Mouse (Mus musculus) kidney, adult 9 months (tissue): Measurements from ENCODE around the gene Gsdma3.

ENCODE experiments used
- DNase-seq: peaks from one replicate; pipeline ENCODE4 v3.0.0; 2022

Gsdma3 gene

GRCm38 (mm10) chr11:98625611-98626410 lies at the start of gene Gsdma3, which contains the start of gene Gm12355:
Gene Gsdma3, plus strand, starts transcription at chr11:98626360.
Gene Gm12355, minus strand, starts transcription at chr11:98625661.
- no peak for DNase-seq

GRCm38 (mm10) chr11:98577776-98578175 lies 48.4 kb upstream of the Gsdma3 start:
- DNase-seq: no peak

DNA sequence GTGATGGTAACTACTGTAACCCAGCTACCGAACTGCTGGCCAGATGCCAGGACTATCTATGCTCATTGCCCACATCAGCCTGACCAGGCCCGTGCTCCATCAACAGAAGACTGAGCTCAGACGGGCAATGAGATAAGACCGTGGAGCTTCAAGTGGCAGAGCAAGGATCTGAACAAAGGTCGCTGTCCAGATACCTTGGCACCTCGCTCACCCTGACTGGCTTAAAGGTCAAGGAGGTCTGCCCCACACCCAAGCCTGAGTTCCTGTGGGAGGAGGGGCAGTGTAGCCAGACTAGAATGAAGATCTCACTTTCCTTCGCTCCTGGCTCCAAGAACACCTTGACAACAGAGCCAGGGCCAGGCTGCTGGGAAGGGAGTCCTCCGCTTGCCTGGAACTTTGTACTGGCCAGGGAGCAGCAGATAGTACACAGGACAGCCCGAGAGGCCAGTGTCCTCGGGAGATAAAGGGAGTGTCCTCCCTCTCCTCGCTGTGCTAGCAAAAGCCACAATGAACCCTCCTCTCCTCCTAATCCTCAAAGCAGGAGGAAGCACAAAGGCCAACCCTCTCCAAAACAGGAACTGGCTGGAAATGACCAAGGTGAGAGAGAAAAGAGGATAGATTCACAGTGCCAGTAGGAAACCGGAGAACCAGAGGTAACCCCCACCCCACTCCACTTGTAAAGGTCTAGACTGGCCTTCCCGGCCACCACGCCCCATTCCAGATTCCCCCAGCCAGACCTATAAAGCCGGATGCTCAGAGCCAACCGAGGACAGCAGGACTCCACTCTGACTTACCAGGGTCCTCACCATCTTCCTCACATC lies 45.6 kb upstream of the Gsdma3 start:
- peak; percentile 22 for DNase-seq

DNA sequence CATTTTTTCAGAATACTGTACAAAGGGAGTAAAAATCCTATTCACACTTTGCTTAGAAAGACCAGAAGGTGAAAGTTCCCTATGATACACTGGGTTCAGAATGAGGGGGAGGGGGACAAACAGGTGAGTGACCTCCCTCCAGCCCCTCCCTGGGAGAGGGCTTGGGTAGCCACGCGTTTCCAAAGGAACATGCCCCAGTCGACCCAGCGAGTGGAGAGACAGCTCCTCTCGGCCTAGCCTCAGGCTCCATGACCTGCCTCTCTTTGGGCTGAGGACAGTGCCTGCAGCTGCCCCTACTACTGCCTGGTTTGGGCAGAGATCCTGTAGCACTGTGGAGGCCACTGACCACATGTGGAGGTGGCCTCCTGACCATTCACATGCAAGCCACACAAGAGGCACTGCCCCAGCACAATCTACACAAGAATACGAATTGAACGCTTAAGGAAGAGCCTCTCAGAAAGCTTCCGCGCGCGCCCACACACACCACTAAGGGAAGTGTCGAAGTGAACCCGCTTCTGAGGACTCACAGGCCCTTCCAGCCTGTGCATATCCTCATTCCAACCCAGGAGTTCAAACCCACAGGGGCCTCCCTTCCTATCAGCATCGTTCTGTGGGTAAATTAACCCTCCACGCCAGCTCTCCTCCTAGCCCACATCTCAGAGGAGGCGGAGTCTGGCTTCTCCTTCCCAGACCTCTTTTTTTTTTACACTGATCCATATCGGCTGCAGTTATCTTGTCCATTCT lies 44.7 kb upstream of the Gsdma3 start:
- no peak for DNase-seq

DNA sequence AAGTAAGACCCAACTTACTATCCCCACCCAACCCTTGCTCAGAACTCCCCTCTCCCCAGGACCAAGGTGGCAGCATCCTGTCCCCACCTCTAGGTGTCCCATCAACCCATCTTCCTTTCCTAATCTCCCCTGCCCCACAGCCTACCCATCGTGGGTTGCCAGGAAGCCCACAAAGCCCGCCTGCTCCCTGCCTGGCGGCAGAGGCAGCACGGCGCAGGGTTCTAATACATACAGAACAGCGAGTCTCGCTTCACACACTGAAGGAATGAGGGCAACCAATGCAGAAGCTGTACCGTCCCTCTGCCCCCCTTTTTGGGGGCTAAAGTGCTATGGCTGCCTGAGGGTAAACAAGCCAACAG lies 44.2 kb upstream of the Gsdma3 start:
- no peak for DNase-seq

GRCm38 (mm10) chr11:98582551-98583264 lies 43.5 kb upstream of the Gsdma3 start:
- DNase-seq: no peak

DNA sequence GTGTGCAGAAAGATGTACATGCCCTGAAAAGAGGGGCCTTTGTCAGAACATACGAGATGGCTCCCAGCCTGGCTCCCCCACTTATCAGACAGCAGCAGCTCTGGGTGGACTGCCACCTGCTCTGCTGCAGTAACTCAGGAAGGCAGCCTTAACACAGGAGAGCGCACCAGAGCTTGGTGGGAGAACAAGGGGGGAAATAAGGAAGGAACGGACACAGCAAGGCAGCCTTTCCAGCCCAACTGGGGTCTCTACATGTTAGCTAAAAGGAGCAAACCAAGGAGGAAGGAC lies 43.0 kb upstream of the Gsdma3 start:
- no peak for DNase-seq

DNA sequence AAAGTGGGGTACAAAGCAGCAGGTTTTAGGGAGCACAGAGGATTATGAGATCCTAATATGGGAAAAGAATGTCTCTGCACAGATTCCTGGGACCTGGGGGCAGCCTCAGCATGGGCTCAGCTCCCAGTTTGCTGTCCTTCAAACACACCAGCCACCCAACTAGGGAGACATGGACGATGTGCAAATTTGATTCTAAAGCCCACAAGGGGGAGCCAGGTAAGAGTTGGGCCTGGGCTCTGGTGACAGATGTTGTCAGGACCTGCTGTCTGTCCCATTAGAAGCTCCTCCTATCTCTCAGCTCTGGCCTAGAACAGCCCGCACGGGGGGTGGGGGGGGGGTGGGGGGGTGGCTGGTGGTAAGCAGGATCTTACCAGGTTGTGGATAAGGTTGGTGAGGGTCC lies 42.6 kb upstream of the Gsdma3 start:
- DNase-seq: no peak

DNA sequence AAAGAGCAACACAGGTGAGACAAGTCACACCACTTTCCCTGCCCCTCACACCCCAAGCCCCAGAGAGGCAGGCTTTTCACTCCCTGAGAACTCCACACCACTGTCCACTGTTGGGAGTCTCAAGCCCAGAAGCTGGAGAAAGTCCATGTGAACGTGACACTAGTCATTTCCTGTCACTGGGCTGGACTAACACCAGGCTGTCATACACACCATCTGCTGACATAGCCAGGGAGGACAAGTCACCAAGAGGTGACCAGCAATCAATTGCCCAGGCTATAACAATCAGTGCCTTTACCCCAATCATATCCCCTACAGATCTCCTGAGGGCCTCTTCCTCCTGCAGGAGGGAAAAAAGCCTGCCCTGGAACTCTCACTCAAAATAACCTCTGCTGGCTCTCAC lies 42.0 kb upstream of the Gsdma3 start:
- DNase-seq: no peak

DNA sequence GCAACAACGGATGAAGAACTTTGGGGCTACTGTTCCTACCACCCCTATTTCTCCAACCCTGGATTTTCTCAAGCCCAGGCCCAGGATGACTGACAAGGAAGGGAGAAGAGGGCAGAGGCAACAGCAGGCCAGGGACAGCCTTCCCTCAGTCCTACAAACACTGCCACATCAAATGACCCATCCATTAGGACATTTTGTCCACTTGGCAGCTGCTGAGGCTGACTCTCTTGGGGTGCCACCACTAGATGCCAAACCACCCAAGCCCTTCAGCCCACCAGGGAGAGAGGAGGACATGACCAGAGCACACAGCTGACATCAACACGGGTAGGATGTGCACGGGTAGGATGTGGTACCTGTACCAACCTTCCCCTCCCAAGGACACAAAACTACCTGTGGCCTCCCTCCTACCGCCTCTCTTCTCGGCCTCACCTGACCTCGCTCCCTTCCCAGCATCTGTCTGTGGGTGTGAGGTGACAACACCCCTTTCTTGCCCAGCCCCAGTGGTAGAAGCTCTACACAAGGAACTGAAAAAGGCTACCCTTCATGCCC lies 41.5 kb upstream of the Gsdma3 start:
- DNase-seq: no peak

GRCm38 (mm10) chr11:98586087-98586891 lies 39.9 kb upstream of the Gsdma3 start:
- peak; percentile 31 for DNase-seq

DNA sequence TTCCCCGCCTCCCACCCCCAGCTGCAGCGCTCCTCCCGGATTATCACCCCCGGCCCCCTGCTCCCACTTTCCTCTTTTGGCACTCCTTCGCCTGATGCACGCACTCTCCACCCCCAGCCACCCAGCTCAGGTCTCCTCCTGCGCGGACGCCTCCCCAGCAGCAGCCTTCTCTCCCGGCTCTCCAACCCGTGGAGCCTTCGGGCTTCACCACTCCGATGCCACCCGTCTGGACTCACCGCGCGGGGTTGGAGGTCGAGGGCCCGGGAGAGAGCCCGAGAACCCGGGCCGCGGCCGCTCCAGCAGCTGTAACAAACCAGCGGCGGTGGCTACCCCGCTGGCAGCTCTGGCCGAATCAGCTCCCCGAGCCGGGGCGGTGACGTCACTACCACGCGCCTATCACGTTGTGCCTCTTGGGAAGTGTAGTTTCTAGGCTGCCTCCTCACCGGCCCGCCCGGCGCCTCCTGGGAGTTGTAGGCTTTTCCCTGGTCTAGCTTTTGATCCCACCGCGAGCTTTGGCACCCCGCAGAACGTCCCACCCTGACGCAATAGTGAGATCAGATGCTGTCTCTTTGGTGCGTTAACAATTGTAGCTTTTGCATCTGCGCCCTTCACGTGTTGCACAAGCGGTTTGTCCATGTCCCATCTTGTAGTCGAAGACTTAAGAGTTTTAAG lies 39.1 kb upstream of the Gsdma3 start, which contains the start of gene Ormdl3:
Gene Ormdl3 (minus strand): TSS at position 477 of the 672 bp plus-strand sequence.
- peak; percentile 98 for DNase-seq

DNA sequence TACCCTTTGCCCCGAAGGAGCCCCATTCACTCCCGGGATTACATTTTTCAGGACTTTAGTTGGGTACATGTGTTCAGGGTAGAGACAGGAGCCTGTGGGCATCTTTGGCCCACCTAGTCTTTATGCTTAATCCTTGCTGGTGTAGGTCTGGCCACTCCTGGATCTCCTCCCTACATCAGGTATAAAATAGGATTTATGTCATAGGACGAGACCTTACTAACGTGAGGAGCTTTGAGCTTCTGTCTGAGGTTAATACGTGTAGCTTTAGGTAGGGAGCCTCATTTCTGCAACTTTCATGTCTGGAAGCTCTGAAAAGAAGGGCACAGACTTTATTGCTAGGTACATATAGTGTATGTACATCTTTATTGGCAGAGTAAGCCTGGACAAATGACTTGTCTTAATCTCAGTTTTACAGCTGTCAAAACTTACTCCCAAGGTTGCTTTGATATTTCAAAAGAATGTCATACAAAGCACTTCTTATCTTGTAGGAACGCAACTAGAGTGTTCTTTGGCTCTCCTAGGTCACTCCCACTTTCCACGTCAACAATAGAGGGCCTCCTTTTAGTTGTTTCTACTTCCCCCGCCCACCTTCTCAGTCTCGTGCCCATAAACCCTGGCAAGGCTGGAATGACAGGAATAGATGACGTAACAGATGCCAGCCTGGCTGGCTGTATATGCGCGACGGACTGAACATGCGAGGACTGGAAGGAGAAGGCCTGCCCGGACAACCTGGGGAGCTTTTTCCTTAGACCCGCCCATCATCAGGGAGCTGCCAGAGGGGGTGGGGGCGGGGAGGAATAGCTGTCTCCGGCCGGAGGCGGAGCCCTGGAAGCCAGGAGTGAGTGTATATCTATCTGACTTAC lies 38.2 kb upstream of the Gsdma3 start:
- DNase-seq: peak; percentile 76

- DNase-seq: peak; percentile 22
Measured at GRCm38 (mm10) chr11:98588833-98589281, 37.3 kb upstream of the Gsdma3 start.

GRCm38 (mm10) chr11:98589306-98589705 lies 36.9 kb upstream of the Gsdma3 start:
- no peak for DNase-seq

- DNase-seq: peak; percentile 61
Measured at GRCm38 (mm10) chr11:98590548-98591445, 35.4 kb upstream of the Gsdma3 start.

GRCm38 (mm10) chr11:98595021-98595420 lies 31.1 kb upstream of the Gsdma3 start:
- no peak for DNase-seq

GRCm38 (mm10) chr11:98595473-98595872 lies 30.7 kb upstream of the Gsdma3 start:
- no peak for DNase-seq

DNA sequence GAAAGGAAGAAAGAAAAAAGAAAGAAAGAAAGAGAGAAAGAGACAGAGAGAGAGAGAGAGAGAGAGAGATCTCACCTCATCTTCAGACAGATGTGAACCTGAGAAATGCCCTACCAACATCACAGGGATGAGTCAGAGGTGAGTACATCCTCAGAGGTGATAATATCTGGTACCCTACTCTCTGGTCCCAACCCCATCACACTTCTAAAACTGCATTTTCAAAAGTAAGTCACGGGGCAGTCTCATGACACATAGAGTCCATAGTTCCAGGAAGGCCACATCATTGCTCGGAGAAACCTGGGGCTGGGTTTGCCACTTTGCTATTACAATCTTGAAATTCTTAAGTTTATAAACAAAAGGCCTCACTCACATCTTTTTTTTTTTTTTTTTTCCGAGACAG lies 30.2 kb upstream of the Gsdma3 start:
- DNase-seq: no peak
